Mouse (Mus musculus) myocyte (in vitro differentiated cells): Measurements from ENCODE around the gene C1galt1.

Source experiments
- MAX ChIP-seq: IDR thresholded peaks from one replicate; pipeline ENCODE4 v1.6.1; 2011; ENCODE audit warnings: low read depth, mild to moderate bottlenecking, control low read depth
- MYOD1 ChIP-seq, 3 experiments: IDR thresholded peaks; one replicate each; pipeline ENCODE4 v1.6.1; 2011; ENCODE audit warnings: control low read depth in 2 of 3, low read depth in 2 of 3, mild to moderate bottlenecking in 2 of 3, moderate library complexity in 1 of 3; ENCODE audit not compliant: insufficient read length in 2 of 3, control insufficient read depth in 1 of 3
- MYOG ChIP-seq, 3 experiments: IDR thresholded peaks; one replicate each; pipeline ENCODE4 v1.6.1; 2011; ENCODE audit warnings: control low read depth in 2 of 3, low read depth in 2 of 3, mild to moderate bottlenecking in 2 of 3; ENCODE audit not compliant: insufficient read length in 2 of 3, control insufficient read depth in 1 of 3, insufficient read depth in 1 of 3
- POLR2A ChIP-seq: IDR thresholded peaks from one replicate; pipeline ENCODE4 v1.6.1; 2011; ENCODE audit warnings: low read depth, mild to moderate bottlenecking, control low read depth, moderate library complexity; ENCODE audit not compliant: insufficient read length
- POLR2AphosphoS2 ChIP-seq: IDR thresholded peaks from one replicate; pipeline ENCODE4 v1.6.1; 2011; ENCODE audit warnings: low read depth, control low read depth; ENCODE audit not compliant: insufficient read length
- TCF12 ChIP-seq: IDR thresholded peaks from one replicate; pipeline ENCODE4 v1.6.1; 2011; ENCODE audit warnings: mild to moderate bottlenecking, control low read depth; ENCODE audit not compliant: poor library complexity, insufficient read depth, severe bottlenecking

- TF ChIP-seq POLR2A = no peak
- TF ChIP-seq MAX = no peak
- no peak for TF ChIP-seq MYOG (IDR thresholded peaks at IDR 0.05; ENCODE audit: control insufficient read depth in 1 of 3, insufficient read depth in 1 of 3, insufficient read length in 2 of 3, low read depth in 2 of 3)
- TF ChIP-seq POLR2AphosphoS2 = no peak
- TF ChIP-seq MYOD1 (IDR thresholded peaks at IDR 0.05; ENCODE audit: control insufficient read depth in 1 of 3, insufficient read length in 2 of 3, low read depth in 2 of 3) = no peak
- no peak for TF ChIP-seq TCF12
Measured at GRCm38 (mm10) chr6:7848714-7849113, 4.1 kb downstream of the C1galt1 start.
